Mouse (Mus musculus) lung, postnatal 10 days (tissue): ENCODE results near the gene Prl4a1.
"Not testable (repeated sequence)": the region's sequence is repeated elsewhere in the genome, so short reads cannot be mapped to it uniquely, and the experiment has no call there.

ENCODE experiments used
- DNase-seq: peaks from one replicate; pipeline ENCODE4 v3.0.0; 2021

The Prl4a1 gene

GRCm38 (mm10) chr13:28015912-28016311 lies at the start of gene Prl4a1:
Prl4a1 (plus strand) TSS chr13:28016212.
- DNase-seq: no peak

GRCm38 (mm10) chr13:27972931-27973330 lies 43.1 kb upstream of the Prl4a1 start:
- no peak for DNase-seq

GRCm38 (mm10) chr13:27974281-27974680 lies 41.7 kb upstream of the Prl4a1 start:
- not testable (repeated sequence) for DNase-seq

- no peak for DNase-seq
Measured at GRCm38 (mm10) chr13:27977646-27978045, 38.4 kb upstream of the Prl4a1 start.

GRCm38 (mm10) chr13:27996557-27996956 lies 19.5 kb upstream of the Prl4a1 start:
- DNase-seq: not testable (repeated sequence)

- peak; percentile 4 for DNase-seq
Measured at GRCm38 (mm10) chr13:28029330-28029729, 13.3 kb downstream of the Prl4a1 start.

- no peak for DNase-seq
Measured at GRCm38 (mm10) chr13:28069315-28069714, 53.3 kb downstream of the Prl4a1 start.
